Mouse (Mus musculus) kidney, adult 2 months (tissue): ENCODE data around the gene Zc2hc1c. TPM values are rescaled to one million over a fixed set of nuclear protein-coding genes. Genes with fewer than 3 reads are reported as not detected.
"Not testable (repeated sequence)": the region's sequence is repeated elsewhere in the genome, so short reads cannot be mapped to it uniquely, and the experiment has no call there.

Source experiments
- DNase-seq: peaks from one replicate; pipeline ENCODE4 v3.0.0; 2021
- H3K27ac ChIP-seq: fragments of 200-500 bp; 2 replicates; pipeline ENCODE4 v1.5.1; 2012; ENCODE audit warnings: low read depth, low read length, control low read depth, inconsistent platforms; ENCODE audit not compliant: insufficient read depth
- H3K27me3 ChIP-seq: fragments of 200-500 bp; replicated peaks from 2 replicates; pipeline ENCODE4 v1.6.1; 2012; ENCODE audit warnings: mild to moderate bottlenecking, moderate library complexity, low read length, inconsistent platforms; ENCODE audit not compliant: control insufficient read depth, insufficient read depth
- H3K36me3 ChIP-seq: fragments of 200-500 bp; 2 replicates; pipeline ENCODE4 v1.6.1; 2012; ENCODE audit warnings: mild to moderate bottlenecking, moderate library complexity, low read length, inconsistent platforms; ENCODE audit not compliant: control insufficient read depth, insufficient read depth
- H3K4me1 ChIP-seq: fragments of 200-500 bp; 2 replicates; pipeline ENCODE4 v1.6.1; 2011; ENCODE audit warnings: low read length; ENCODE audit not compliant: control insufficient read depth, insufficient read depth
- H3K4me3 ChIP-seq: fragments of 200-500 bp; 2 replicates; pipeline ENCODE4 v1.5.1; 2011; ENCODE audit warnings: mild to moderate bottlenecking, low read depth, low read length, control low read depth; ENCODE audit not compliant: insufficient read depth
- CTCF ChIP-seq: fragments of 200-500 bp; conservative IDR thresholded peaks from 2 replicates; pipeline ENCODE4 v1.5.1; 2011; ENCODE audit warnings: low read depth, mild to moderate bottlenecking, control low read depth, low read length, moderate library complexity, mixed read lengths; ENCODE audit not compliant: insufficient read depth, insufficient read length
- POLR2A ChIP-seq: fragments of 200-500 bp; IDR thresholded peaks from one replicate; pipeline ENCODE4 v1.6.1; 2011; ENCODE audit warnings: low read depth, low read length, control low read depth
- WGBS: fragments of 180-500 bp; shearing (Covaris S2); methylation state at CpG from one replicate; pipeline ENCODE4 v1.1.7; 2018; 5-methylcytosine and 5-hydroxymethylcytosine counted together
- polyA plus RNA-seq: library from polyadenylated mRNA; depleted of rRNA; stranded (reverse); fragments of >200 nt; gene quantifications from 2 replicates; pipeline ENCODE4 v1.2.3, GENCODE M21; 2012

Gene Zc2hc1c
- polyA plus RNA-seq, 1 experiment: 3.2 TPM

DNA sequence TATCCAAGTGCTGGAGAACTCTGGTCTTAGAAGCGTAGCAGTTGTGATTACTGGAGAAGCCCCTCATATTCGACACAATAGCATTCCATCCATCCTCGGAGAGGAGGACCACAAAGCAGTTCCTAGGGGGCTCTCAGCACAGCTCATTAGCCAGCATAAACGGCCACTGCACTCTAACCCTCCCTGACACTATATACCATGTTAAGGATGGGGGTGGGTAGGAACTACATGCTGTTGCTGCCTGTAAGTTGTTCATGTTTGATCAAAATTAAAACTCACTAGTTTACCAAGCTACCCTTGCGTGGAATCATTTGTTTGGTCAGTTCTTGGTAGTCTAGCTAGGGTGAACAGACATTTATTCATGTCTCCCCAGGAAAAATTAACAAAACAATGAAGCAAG lies 12.1 kb upstream of the Zc2hc1c start:
- DNase-seq: no peak
- Histone ChIP-seq H3K4me3 (no peak overlapping the region), H3K27ac (no peak overlapping the region), H3K36me3 (no peaks in the 10 kb centered on the region), H3K27me3 (no peaks in the 10 kb centered on the region), H3K4me1 (peaks cover 5% of the 10 kb centered on the region; the same call in 1 of the 2 replicates)
- 67% methylated on average over 5 of the region's 5 CpGs for WGBS
- TF ChIP-seq POLR2A (no peak), CTCF (no peak)

GRCm38 (mm10) chr12:85278919-85279318 lies 9.5 kb upstream of the Zc2hc1c start:
- WGBS: 97% methylated on average over 10 of the region's 10 CpGs
- Histone ChIP-seq H3K27me3 (no peaks in the 10 kb centered on the region), H3K4me3 (no peak overlapping the region), H3K36me3 (no peaks in the 10 kb centered on the region), H3K27ac (no peak overlapping the region), H3K4me1 (peaks cover 5% of the 10 kb centered on the region; the same call in 1 of the 2 replicates)
- TF ChIP-seq CTCF: no peak
- no peak for TF ChIP-seq POLR2A
- DNase-seq: no peak

- Histone ChIP-seq H3K4me3 (peak overlapping the region; percentile 89), H3K27me3 (no peaks in the 10 kb centered on the region), H3K36me3 (no peaks in the 10 kb centered on the region), H3K27ac (peak overlapping the region; percentile 68), H3K4me1 (peaks cover 5% of the 10 kb centered on the region; the same call in 1 of the 2 replicates)
- TF ChIP-seq CTCF (no peak), POLR2A (no peak)
- no peak for DNase-seq
- WGBS: 5% methylated on average over 10 of the region's 10 CpGs
Measured at GRCm38 (mm10) chr12:85279396-85280080, 8.9 kb upstream of the Zc2hc1c start.

- TF ChIP-seq POLR2A (no peak), CTCF (no peak)
- Histone ChIP-seq H3K4me3 (peak overlapping the region; percentile 89), H3K36me3 (no peaks in the 10 kb centered on the region), H3K4me1 (peaks cover 5% of the 10 kb centered on the region; the same call in 1 of the 2 replicates), H3K27me3 (no peaks in the 10 kb centered on the region), H3K27ac (peak overlapping the region; percentile 68)
- under 1% methylated on average over 31 of the region's 31 CpGs for WGBS
- peak; percentile 99 for DNase-seq
Measured at GRCm38 (mm10) chr12:85280105-85280844, 8.1 kb upstream of the Zc2hc1c start.

DNA sequence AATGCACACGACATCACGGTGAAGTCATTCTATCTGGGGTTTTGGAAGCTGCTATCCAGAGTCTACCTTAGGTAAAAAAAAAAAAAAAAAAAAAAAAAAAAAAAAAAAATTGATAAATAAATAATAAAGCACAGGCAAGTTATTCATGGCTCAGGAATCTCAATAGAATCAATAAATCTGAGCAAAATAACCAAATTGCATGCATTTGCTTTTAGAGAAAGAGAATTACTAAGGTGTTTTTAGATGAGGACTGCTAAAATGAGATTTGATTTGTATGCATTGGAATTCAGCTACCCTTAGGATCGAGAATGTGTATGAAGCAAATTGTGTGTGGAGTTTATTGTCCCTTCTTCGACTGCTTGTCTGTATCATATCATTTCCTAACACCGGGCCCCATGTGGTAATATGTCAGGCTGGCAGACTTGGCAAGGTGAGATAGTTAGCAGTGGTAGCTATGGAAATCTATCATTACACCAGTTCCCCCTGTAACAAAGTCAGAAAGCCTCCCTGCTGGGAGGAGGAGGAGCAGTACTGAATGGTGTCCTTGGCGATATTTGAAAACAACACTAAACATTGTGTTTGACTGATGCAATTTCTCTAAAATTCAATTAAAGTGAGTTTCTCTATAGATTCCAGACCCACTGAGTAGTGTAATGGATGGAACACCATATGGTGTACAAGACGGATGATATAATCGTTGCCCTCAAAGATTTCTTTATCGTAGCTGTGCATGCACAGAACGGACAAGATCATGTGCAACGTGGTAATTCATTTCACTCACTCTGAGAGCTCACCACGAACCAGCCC lies 7.3 kb upstream of the Zc2hc1c start:
- no peak for TF ChIP-seq CTCF
- no peak for TF ChIP-seq POLR2A
- Histone ChIP-seq H3K27me3 (no peaks in the 10 kb centered on the region), H3K4me1 (peaks cover 5% of the 10 kb centered on the region; the same call in 1 of the 2 replicates), H3K27ac (no peak overlapping the region), H3K36me3 (no peaks in the 10 kb centered on the region), H3K4me3 (no peak overlapping the region)
- DNase-seq: no peak
- 75% methylated on average over 12 of the region's 12 CpGs for WGBS

GRCm38 (mm10) chr12:85281756-85282155 lies 6.6 kb upstream of the Zc2hc1c start:
- H3K4me1 ChIP-seq, H3K27me3 ChIP-seq, H3K4me3 ChIP-seq, H3K36me3 ChIP-seq, H3K27ac ChIP-seq, DNase-seq: not testable (repeated sequence)
- 80% methylated on average over 2 of the region's 4 CpGs for WGBS

DNA sequence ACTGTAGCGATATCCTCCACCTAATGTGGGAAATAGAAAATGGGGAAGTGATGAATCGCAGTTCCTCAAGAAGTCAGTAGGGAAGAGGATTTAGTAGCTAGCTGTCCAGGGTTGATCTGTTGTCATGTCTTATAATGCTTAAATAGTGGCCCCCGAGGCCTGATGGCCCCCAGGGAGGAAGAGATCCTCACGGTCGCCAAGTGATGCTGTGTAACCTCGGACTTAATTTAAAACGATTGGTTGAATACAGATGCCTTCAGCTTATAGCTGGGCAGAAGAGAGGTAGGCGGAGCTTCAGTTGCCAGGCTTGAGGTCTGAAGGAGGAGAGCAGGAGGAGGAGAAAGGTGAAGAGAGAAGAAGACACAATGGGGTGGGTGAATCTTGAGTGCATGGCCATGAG lies 4.1 kb upstream of the Zc2hc1c start:
- Histone ChIP-seq H3K4me1 (peaks cover 4% of the 10 kb centered on the region; the same call in 1 of the 2 replicates), H3K27me3 (no peaks in the 10 kb centered on the region), H3K36me3 (no peaks in the 10 kb centered on the region), H3K4me3 (no peak overlapping the region), H3K27ac (no peak overlapping the region)
- TF ChIP-seq CTCF (no peak), POLR2A (no peak)
- WGBS: 73% methylated on average over 8 of the region's 8 CpGs
- no peak for DNase-seq
